Mouse (Mus musculus) heart, embryonic 11.5 days (tissue): ENCODE data around the gene Klrg1. TPM values are rescaled to one million over a fixed set of nuclear protein-coding genes. Genes with fewer than 3 reads are reported as not detected.
A peak's percentile ranks its signal among the peaks of the same experiment; 100 is the strongest.

ENCODE experiments used
- ATAC-seq: fragments of 200-750 bp; cut with Nextera tagmentation; replicated peaks from 2 replicates; pipeline ENCODE4 v1.8.0; 2017; ENCODE audit warnings: moderate library complexity; ENCODE audit not compliant: insufficient number of reproducible peaks, low FRiP score, low TSS enrichment
- H3K27ac ChIP-seq: fragments of 300-500 bp; sonication (generic); 2 replicates; pipeline ENCODE4 v1.5.1; 2014; ENCODE audit warnings: mild to moderate bottlenecking, low read depth, low read length
- H3K27me3 ChIP-seq: fragments of 300-500 bp; sonication (generic); 2 replicates; pipeline ENCODE4 v1.6.1; 2014; ENCODE audit warnings: mild to moderate bottlenecking, low read length, mixed read lengths; ENCODE audit not compliant: control insufficient read depth, insufficient read depth
- H3K36me3 ChIP-seq: fragments of 300-500 bp; sonication (generic); 2 replicates; pipeline ENCODE4 v1.6.1; 2014; ENCODE audit warnings: mild to moderate bottlenecking, low read length, moderate library complexity, mixed read lengths; ENCODE audit not compliant: control insufficient read depth, insufficient read depth
- H3K4me1 ChIP-seq: fragments of 300-500 bp; sonication (generic); 2 replicates; pipeline ENCODE4 v1.6.1; 2014; ENCODE audit warnings: low read length; ENCODE audit not compliant: control insufficient read depth, insufficient read depth
- H3K4me2 ChIP-seq: fragments of 300-500 bp; sonication (generic); 2 replicates; pipeline ENCODE4 v1.6.1; 2014; ENCODE audit warnings: mild to moderate bottlenecking, moderate library complexity
- H3K4me3 ChIP-seq: fragments of 300-500 bp; sonication (generic); 2 replicates; pipeline ENCODE4 v1.5.1; 2014; ENCODE audit warnings: low read depth, low read length
- H3K9ac ChIP-seq: fragments of 300-500 bp; sonication (generic); 2 replicates; pipeline ENCODE4 v1.6.1; 2014; ENCODE audit warnings: mild to moderate bottlenecking, low read depth, low read length, moderate library complexity
- H3K9me3 ChIP-seq: fragments of 300-500 bp; sonication (generic); replicated peaks from 2 replicates; pipeline ENCODE4 v1.6.1; 2016; ENCODE audit warnings: low read length; ENCODE audit not compliant: control insufficient read depth
- WGBS: fragments of 180-500 bp; shearing (Covaris S2); extraction: QIAGEN DNeasy Blood & Tissue Kit; methylation state at CpG from one replicate; pipeline ENCODE4 v1.1.7; 2014; ENCODE audit not compliant: insufficient replicate concordance; 5-methylcytosine and 5-hydroxymethylcytosine counted together
- polyA plus RNA-seq: library from polyadenylated mRNA; unstranded; fragments of >200 nt; fragmentation: Nextera tagmentation; extraction: Ambion mirVana; gene quantifications from 2 replicates; pipeline ENCODE4 v1.2.1, GENCODE M21; 2014

Klrg1 gene
- polyA plus RNA-seq, 1 experiment from 2014 or later: not detected

DNA sequence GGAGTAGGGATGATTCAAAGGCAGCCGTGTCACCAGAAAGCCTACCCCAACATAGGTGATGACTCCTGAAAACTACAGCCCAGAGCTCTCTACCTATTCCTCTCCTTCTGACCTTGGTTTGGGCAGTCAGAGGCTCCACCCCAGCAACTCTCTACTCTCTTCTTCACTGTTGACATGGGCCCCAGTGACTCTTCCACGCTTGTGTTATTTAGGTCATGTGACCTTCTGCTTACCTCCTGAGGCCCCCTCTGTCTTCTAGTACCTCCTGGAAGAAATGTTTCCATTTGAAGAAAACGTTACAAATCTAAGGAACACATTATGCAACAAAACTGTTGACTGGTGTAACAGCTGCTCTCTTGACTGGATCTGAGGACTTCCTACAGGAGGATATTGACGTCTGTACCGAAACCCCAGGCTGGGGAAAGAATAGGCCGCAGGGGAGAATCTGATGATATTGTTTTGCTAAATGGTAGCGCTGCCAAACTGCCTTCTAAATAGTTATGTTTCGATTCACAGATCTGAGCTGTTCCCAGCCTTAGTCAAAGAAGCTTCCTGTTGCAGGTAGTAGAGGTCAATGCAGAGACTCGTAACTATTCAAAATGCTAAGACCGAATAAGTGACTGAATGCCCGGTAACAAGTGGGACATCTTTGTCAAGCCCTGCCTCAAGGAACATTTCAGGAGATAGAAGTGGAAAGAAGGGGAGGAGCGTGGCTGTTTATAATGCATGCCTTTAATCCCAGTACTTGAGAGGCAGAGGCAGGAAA, 22.3 kb upstream of the Klrg1 start:
- H3K27ac ChIP-seq: no peak overlapping the region
- H3K9me3 ChIP-seq: no peaks in the 10 kb centered on the region
- no peaks in the 10 kb centered on the region for H3K27me3 ChIP-seq
- no peak overlapping the region for H3K4me3 ChIP-seq
- no peak overlapping the region for H3K4me2 ChIP-seq
- no peaks in the 10 kb centered on the region for H3K36me3 ChIP-seq
- ATAC-seq: no peak
- 70% methylated on average over 12 of the region's 12 CpGs for WGBS
- H3K4me1 ChIP-seq: peaks cover 6% of the 10 kb centered on the region; the same call in 1 of the 2 replicates
- no peak overlapping the region for H3K9ac ChIP-seq

- peaks cover under 1% of the 10 kb centered on the region; the same call in 1 of the 2 replicates for H3K4me1 ChIP-seq
- no peak overlapping the region for H3K27ac ChIP-seq
- WGBS: 35% methylated on average over 6 of the region's 6 CpGs
- no peak for ATAC-seq
- H3K9me3 ChIP-seq: no peaks in the 10 kb centered on the region
- no peaks in the 10 kb centered on the region for H3K36me3 ChIP-seq
- H3K9ac ChIP-seq: no peak overlapping the region
- no peak overlapping the region for H3K4me3 ChIP-seq
- no peaks in the 10 kb centered on the region for H3K27me3 ChIP-seq
- H3K4me2 ChIP-seq: no peak overlapping the region; the same call in 1 of the 2 replicates
Observed at GRCm38 (mm10) chr6:122304355-122304754, 21.7 kb upstream of the Klrg1 start.

DNA sequence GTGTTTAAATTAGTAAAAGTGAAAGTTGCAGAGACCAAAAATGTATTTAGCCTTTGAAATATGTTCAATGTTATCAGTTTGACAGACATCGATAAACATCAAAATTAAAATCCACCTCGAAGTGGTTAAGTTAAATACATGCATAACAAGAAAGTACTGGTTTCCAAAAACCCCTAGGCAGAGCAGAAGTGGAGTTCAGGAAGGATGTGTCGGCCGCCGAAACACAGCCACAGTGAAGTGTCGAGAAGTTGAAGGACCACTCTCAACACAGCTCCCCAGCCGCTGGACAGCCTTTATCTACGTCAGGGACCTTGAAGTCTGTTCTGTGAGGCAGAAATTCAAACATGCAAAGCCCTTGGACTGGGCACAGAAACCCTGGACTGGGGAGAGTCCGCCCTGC, 20.8 kb upstream of the Klrg1 start:
- Histone ChIP-seq H3K4me2 (peak overlapping the region; percentile 43), H3K27me3 (no peaks in the 10 kb centered on the region), H3K4me1 (no peaks in the 10 kb centered on the region), H3K9me3 (no peaks in the 10 kb centered on the region), H3K4me3 (no peak overlapping the region), H3K36me3 (no peaks in the 10 kb centered on the region), H3K9ac (no peak overlapping the region), H3K27ac (no peak overlapping the region)
- no peak for ATAC-seq
- 50% methylated on average over 9 of the region's 9 CpGs for WGBS

- Histone ChIP-seq H3K9ac (no peak overlapping the region), H3K4me1 (no peaks in the 10 kb centered on the region), H3K27me3 (no peaks in the 10 kb centered on the region), H3K36me3 (no peaks in the 10 kb centered on the region), H3K4me3 (no peak overlapping the region), H3K9me3 (no peaks in the 10 kb centered on the region), H3K4me2 (no peak overlapping the region), H3K27ac (no peak overlapping the region)
- WGBS: 77% methylated on average over 4 of the region's 4 CpGs
- ATAC-seq: no peak
Observed at GRCm38 (mm10) chr6:122302661-122303060, 20.0 kb upstream of the Klrg1 start.

GRCm38 (mm10) chr6:122302121-122302520, 19.4 kb upstream of the Klrg1 start:
- no peak overlapping the region for H3K9ac ChIP-seq
- H3K27me3 ChIP-seq: no peaks in the 10 kb centered on the region
- H3K4me2 ChIP-seq: no peak overlapping the region
- no peak for ATAC-seq
- WGBS: 75% methylated on average over 1 of the region's 1 CpGs
- H3K9me3 ChIP-seq: no peaks in the 10 kb centered on the region
- no peaks in the 10 kb centered on the region; the same call in 1 of the 2 replicates for H3K4me1 ChIP-seq
- H3K4me3 ChIP-seq: no peak overlapping the region
- no peaks in the 10 kb centered on the region for H3K36me3 ChIP-seq
- no peak overlapping the region for H3K27ac ChIP-seq

DNA sequence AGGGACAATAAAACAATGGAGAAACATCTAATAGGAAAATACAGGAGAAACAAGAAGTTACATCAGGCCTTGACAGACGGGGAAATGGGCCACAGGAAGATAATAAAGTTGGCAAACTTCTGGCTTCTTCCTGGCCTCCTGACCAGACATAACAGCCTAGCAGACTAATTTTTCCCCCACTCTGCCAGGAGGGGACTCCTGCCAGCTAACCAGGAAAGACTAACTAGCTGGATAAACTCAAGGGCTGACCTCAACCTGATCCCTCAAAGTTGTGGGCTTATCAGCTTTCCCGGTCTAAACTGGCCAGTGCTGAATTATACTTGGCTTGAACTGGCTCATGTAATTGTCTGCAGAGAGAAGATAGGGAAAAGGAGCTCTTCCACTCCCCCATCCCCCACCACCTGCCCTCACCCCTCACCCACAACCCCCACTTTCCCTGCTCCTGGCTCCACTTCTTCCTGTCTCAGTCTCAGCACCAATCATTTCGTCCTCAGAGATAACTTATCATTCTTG, 17.0 kb upstream of the Klrg1 start:
- Histone ChIP-seq H3K9ac (no peak overlapping the region), H3K4me1 (no peaks in the 10 kb centered on the region; the same call in 1 of the 2 replicates), H3K27ac (no peak overlapping the region), H3K27me3 (no peaks in the 10 kb centered on the region), H3K4me2 (no peak overlapping the region), H3K9me3 (no peaks in the 10 kb centered on the region), H3K4me3 (no peak overlapping the region), H3K36me3 (no peaks in the 10 kb centered on the region)
- ATAC-seq: no peak
- 22% methylated on average over 3 of the region's 3 CpGs for WGBS

DNA sequence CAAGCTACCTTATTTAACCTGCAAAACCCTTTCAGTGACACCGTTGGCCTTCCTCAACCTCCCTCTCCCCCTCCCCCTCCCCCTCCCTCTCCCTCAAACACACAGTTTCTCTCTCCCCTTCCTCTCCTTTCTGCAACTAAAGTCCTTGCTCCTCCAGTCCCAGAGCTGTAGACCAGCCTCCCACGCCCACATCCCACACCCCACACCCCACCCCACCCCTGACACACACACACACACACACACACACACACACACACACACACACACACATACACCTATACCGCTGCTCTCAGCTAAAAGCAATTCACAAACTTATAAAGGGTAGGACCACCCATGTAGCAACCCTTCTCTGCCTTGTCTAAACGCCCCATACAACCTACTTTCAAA, 15.5 kb upstream of the Klrg1 start:
- WGBS: 50% methylated on average over 4 of the region's 4 CpGs

DNA sequence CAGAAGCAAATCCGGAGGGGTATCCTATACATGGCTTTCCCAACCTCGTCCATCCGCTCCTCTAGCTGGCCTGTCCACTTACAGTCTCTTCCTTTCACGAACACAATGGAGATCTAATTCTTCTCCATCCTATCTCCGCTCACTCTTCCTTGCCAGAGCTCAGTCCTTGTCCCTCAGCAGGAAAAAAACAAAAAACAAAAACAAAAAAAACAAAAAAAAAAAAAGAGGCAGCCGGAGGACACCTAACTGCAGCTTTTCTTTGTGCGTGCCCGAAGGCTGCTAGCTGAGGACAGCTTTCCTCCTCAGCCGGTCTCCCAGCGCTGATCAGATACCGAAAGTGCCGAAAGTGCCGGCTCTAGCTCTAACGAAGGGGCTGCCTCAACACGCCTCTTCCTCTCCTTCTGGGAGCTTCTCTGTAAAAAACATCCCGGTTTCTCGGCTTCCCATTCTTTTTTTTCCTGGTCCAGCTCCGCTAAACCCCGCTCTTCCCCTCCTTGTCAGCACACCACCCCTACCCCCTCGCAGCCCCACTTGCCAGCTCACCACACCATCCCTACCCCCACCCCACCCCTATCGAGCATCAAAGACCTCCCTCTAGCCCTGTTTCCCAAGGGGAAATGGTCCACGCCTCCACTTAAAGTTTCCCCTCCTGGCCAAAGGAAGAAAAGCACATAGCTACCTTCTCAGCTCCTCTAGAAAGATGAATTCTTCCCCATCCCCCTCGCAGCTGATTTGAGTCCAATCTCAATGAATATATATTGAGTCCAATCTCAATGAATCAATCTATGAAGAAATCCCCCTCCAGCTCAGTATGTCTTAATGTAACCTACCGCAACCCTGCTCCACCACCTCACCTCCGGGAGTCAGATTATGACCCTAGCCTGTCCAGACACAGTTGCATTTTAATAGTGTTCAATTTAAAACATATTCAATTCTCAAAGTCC, 14.9 kb upstream of the Klrg1 start:
- no peak overlapping the region for H3K27ac ChIP-seq
- H3K4me2 ChIP-seq: peak overlapping the region; percentile 76
- no peaks in the 10 kb centered on the region for H3K36me3 ChIP-seq
- ATAC-seq: peak; percentile 47; the same call in 1 of the 2 replicates
- peak overlapping the region; percentile 55 for H3K4me3 ChIP-seq
- peak overlapping the region; percentile 74 for H3K9ac ChIP-seq
- H3K27me3 ChIP-seq: no peaks in the 10 kb centered on the region
- WGBS: 7% methylated on average over 25 of the region's 25 CpGs
- H3K4me1 ChIP-seq: no peaks in the 10 kb centered on the region; the same call in 1 of the 2 replicates
- no peaks in the 10 kb centered on the region for H3K9me3 ChIP-seq

More for the DNA sequence above, 15.5 kb upstream of the Klrg1 start:
- Histone ChIP-seq H3K9me3 (no peaks in the 10 kb centered on the region), H3K27me3 (no peaks in the 10 kb centered on the region), H3K27ac (no peak overlapping the region), H3K4me2 (no peak overlapping the region), H3K4me3 (no peak overlapping the region; the same call in 1 of the 2 replicates), H3K4me1 (no peaks in the 10 kb centered on the region; the same call in 1 of the 2 replicates), H3K36me3 (no peaks in the 10 kb centered on the region), H3K9ac (no peak overlapping the region)
- no peak for ATAC-seq
